Mouse (Mus musculus) neural tube, embryonic 14.5 days (tissue): ENCODE data around the gene Hormad1. TPM values are rescaled to one million over a fixed set of nuclear protein-coding genes. Genes with fewer than 3 reads are reported as not detected.
"Not testable (repeated sequence)": the region's sequence is repeated elsewhere in the genome, so short reads cannot be mapped to it uniquely, and the experiment has no call there.

Experiments
- ATAC-seq: fragments of 200-750 bp; cut with Nextera tagmentation; 2 replicates; pipeline ENCODE4 v1.8.0; 2017; ENCODE audit warnings: low read depth, mild to moderate bottlenecking, moderate TSS enrichment, moderate library complexity
- H3K27ac ChIP-seq: fragments of 300-500 bp; sonication (generic); 2 replicates; pipeline ENCODE4 v1.5.1; 2014; ENCODE audit warnings: low read depth, mild to moderate bottlenecking, control low read depth, low read length, moderate library complexity, mixed read lengths
- H3K27me3 ChIP-seq: fragments of 300-500 bp; sonication (generic); 2 replicates; pipeline ENCODE4 v1.6.1; 2014; ENCODE audit warnings: low read length; ENCODE audit not compliant: control insufficient read depth, insufficient read depth
- H3K36me3 ChIP-seq: fragments of 300-500 bp; sonication (generic); 2 replicates; pipeline ENCODE4 v1.6.1; 2014; ENCODE audit warnings: low read length, mixed read lengths; ENCODE audit not compliant: control insufficient read depth, insufficient read depth
- H3K4me1 ChIP-seq: fragments of 300-500 bp; sonication (generic); 2 replicates; pipeline ENCODE4 v1.6.1; 2014; ENCODE audit warnings: low read length; ENCODE audit not compliant: control insufficient read depth, insufficient read depth
- H3K4me2 ChIP-seq: fragments of 300-500 bp; sonication (generic); 2 replicates; pipeline ENCODE4 v1.6.1; 2014; ENCODE audit warnings: mild to moderate bottlenecking, low read depth, low read length, control low read depth
- H3K4me3 ChIP-seq: fragments of 300-500 bp; sonication (generic); 2 replicates; pipeline ENCODE4 v1.5.1; 2014; ENCODE audit warnings: low read depth, low read length, control low read depth, mixed read lengths
- H3K9ac ChIP-seq: fragments of 300-500 bp; sonication (generic); replicated peaks from 2 replicates; pipeline ENCODE4 v1.6.1; 2014; ENCODE audit warnings: low read depth, mild to moderate bottlenecking, control low read depth, low read length, mixed read lengths
- H3K9me3 ChIP-seq: fragments of 300-500 bp; sonication (generic); 2 replicates; pipeline ENCODE4 v1.6.1; 2016; ENCODE audit warnings: low read length; ENCODE audit not compliant: control insufficient read depth
- WGBS: fragments of 180-500 bp; shearing (Covaris S2); extraction: QIAGEN DNeasy Blood & Tissue Kit; methylation state at CpG from one replicate; pipeline ENCODE4 v1.1.7; 2014; 5-methylcytosine and 5-hydroxymethylcytosine counted together
- polyA plus RNA-seq: library from polyadenylated mRNA; unstranded; fragments of >200 nt; fragmentation: Nextera tagmentation; extraction: Ambion mirVana; gene quantifications from 2 replicates; pipeline ENCODE4 v1.2.1, GENCODE M21; 2014

The Hormad1 gene
- polyA plus RNA-seq, 1 experiment from 2014 or later = not detected

- Histone ChIP-seq H3K9me3 (no peaks in the 10 kb centered on the region), H3K4me2 (no peak overlapping the region), H3K9ac (no peak overlapping the region), H3K27me3 (no peaks in the 10 kb centered on the region), H3K36me3 (peaks cover 13% of the 10 kb centered on the region), H3K4me1 (peaks cover 16% of the 10 kb centered on the region), H3K27ac (no peak overlapping the region), H3K4me3 (no peak overlapping the region)
- no peak for ATAC-seq
- 36% methylated on average over 2 of the region's 2 CpGs for WGBS
Measured at GRCm38 (mm10) chr3:95623551-95623950, 64.1 kb downstream of the Hormad1 start.

GRCm38 (mm10) chr3:95623991-95624515, 64.6 kb downstream of the Hormad1 start:
- H3K4me3 ChIP-seq = peak overlapping the region; percentile 64
- ATAC-seq, H3K27me3 ChIP-seq, H3K9ac ChIP-seq, H3K9me3 ChIP-seq: not testable (repeated sequence)
- 69% methylated on average over 5 of the region's 5 CpGs for WGBS
- peak overlapping the region; percentile 50 for H3K4me2 ChIP-seq
- peak overlapping the region; percentile 94 for H3K27ac ChIP-seq
- peaks cover 16% of the 10 kb centered on the region for H3K4me1 ChIP-seq
- peaks cover 17% of the 10 kb centered on the region for H3K36me3 ChIP-seq

- ATAC-seq = peak; percentile 99
- under 1% methylated on average over 44 of the region's 44 CpGs for WGBS
Measured at GRCm38 (mm10) chr3:95624628-95625503, 65.4 kb downstream of the Hormad1 start, which contains the start of gene Ensa. Gene Ensa (plus strand): TSS chr3:95624993.

GRCm38 (mm10) chr3:95627763-95628162, 68.3 kb downstream of the Hormad1 start:
- no peak for ATAC-seq
- Histone ChIP-seq H3K27ac (no peak overlapping the region), H3K27me3 (no peaks in the 10 kb centered on the region), H3K36me3 (peaks cover 47% of the 10 kb centered on the region), H3K4me2 (no peak overlapping the region), H3K4me3 (no peak overlapping the region), H3K9me3 (no peaks in the 10 kb centered on the region), H3K9ac (no peak overlapping the region), H3K4me1 (peaks cover 16% of the 10 kb centered on the region)
- 94% methylated on average over 5 of the region's 5 CpGs for WGBS

More at GRCm38 (mm10) chr3:95624628-95625503, 65.4 kb downstream of the Hormad1 start, which contains the start of gene Ensa:
- Histone ChIP-seq H3K27me3 (no peaks in the 10 kb centered on the region), H3K27ac (peak within 1 kb of the TSS; percentile 94), H3K4me2 (peak within 1 kb of the TSS; percentile 53), H3K4me3 (peak within 1 kb of the TSS; percentile 64), H3K36me3 (peaks cover 25% of the 10 kb centered on the region), H3K9me3 (no peaks in the 10 kb centered on the region), H3K9ac (peak within 1 kb of the TSS; percentile 56), H3K4me1 (peaks cover 16% of the 10 kb centered on the region)

GRCm38 (mm10) chr3:95629755-95630154, 70.3 kb downstream of the Hormad1 start:
- 90% methylated on average over 4 of the region's 4 CpGs for WGBS
- Histone ChIP-seq H3K9me3 (no peaks in the 10 kb centered on the region), H3K9ac (no peak overlapping the region), H3K27me3 (no peaks in the 10 kb centered on the region), H3K27ac (no peak overlapping the region), H3K4me3 (no peak overlapping the region), H3K36me3 (peaks cover 60% of the 10 kb centered on the region), H3K4me2 (no peak overlapping the region), H3K4me1 (peaks cover 16% of the 10 kb centered on the region)
- ATAC-seq = no peak

GRCm38 (mm10) chr3:95630856-95631255, 71.4 kb downstream of the Hormad1 start:
- no peak for ATAC-seq
- H3K27me3 ChIP-seq = no peaks in the 10 kb centered on the region
- H3K4me1 ChIP-seq = peaks cover 14% of the 10 kb centered on the region
- WGBS = 86% methylated on average over 3 of the region's 3 CpGs
- H3K9ac ChIP-seq = no peak overlapping the region
- H3K9me3 ChIP-seq = no peaks in the 10 kb centered on the region
- no peak overlapping the region for H3K27ac ChIP-seq
- H3K4me2 ChIP-seq = no peak overlapping the region
- H3K4me3 ChIP-seq = no peak overlapping the region
- peaks cover 68% of the 10 kb centered on the region for H3K36me3 ChIP-seq

- Histone ChIP-seq H3K9ac (no peak overlapping the region), H3K4me2 (no peak overlapping the region), H3K36me3 (peaks cover 71% of the 10 kb centered on the region), H3K27ac (no peak overlapping the region), H3K27me3 (no peaks in the 10 kb centered on the region), H3K4me3 (no peak overlapping the region), H3K9me3 (no peaks in the 10 kb centered on the region), H3K4me1 (peaks cover 9% of the 10 kb centered on the region)
- no peak for ATAC-seq
- WGBS = 79% methylated on average over 6 of the region's 6 CpGs
Measured at GRCm38 (mm10) chr3:95631304-95631703, 71.8 kb downstream of the Hormad1 start.

- peaks cover 72% of the 10 kb centered on the region for H3K36me3 ChIP-seq
- no peak overlapping the region for H3K9ac ChIP-seq
- no peak overlapping the region for H3K4me3 ChIP-seq
- H3K4me2 ChIP-seq = no peak overlapping the region
- WGBS = 80% methylated on average over 12 of the region's 12 CpGs
- no peaks in the 10 kb centered on the region for H3K27me3 ChIP-seq
- ATAC-seq = no peak
- H3K4me1 ChIP-seq = no peaks in the 10 kb centered on the region
- H3K9me3 ChIP-seq = no peaks in the 10 kb centered on the region
- H3K27ac ChIP-seq = no peak overlapping the region
Measured at GRCm38 (mm10) chr3:95632648-95633588, 73.4 kb downstream of the Hormad1 start.
